Mouse (Mus musculus) stomach, postnatal 0 days (tissue): ENCODE results near the gene Aig1.

Experiments
- CTCF ChIP-seq: IDR thresholded peaks from 2 replicates; pipeline ENCODE4 v1.5.1; 2016; ENCODE audit warnings: antibody characterized with exemption, low read depth, mild to moderate bottlenecking, moderate library complexity
- EP300 ChIP-seq: optimal IDR thresholded peaks from 2 replicates; pipeline ENCODE3; 2016; ENCODE audit warnings: antibody characterized with exemption

DNA sequence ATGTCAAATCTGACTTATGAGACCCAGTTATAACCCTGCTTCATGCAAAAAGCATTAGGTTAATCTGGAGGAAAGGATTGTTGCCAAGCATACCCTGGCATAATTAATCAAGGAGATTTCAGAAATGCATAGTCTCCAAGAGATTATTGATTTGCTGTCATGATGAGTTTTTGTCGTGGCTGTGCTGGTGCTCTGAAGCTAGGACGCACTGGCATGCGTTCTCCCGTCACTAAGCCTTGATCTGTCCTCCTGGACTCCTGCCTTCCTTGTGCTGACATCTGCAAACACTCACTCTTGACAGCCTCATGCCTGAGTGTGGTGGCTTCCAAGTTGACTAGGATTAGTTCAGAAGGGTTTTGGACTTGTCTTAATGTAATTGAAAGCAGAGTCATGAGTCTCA, 163.0 kb downstream of the Aig1 start:
- TF ChIP-seq CTCF (no peak), EP300 (no peak)
